Mouse (Mus musculus): ENCODE results near the gene Gm10642.

- TF ChIP-seq CTCF (IDR thresholded peaks at IDR 0.05; ENCODE audit: extremely low read depth, insufficient read depth, insufficient read length, insufficient replicate concordance) (no peak), POLR2A (IDR thresholded peaks at IDR 0.05; ENCODE audit: low read depth, low read length) (no peak)
Measured at GRCm38 (mm10) chr9:70698090-70698489, 42.0 kb downstream of the Gm10642 start.
